Mouse (Mus musculus): ENCODE measurements around the gene Car3. TPM values are rescaled to one million over a fixed set of nuclear protein-coding genes. Genes with fewer than 3 reads are reported as not detected.

The Car3 gene
- polyA plus RNA-seq, 1 experiment = 2.6 TPM

GRCm38 (mm10) chr3:14889716-14890409 lies 26.6 kb downstream of the Car3 start:
- TF ChIP-seq POLR2A (IDR thresholded peaks at IDR 0.05; ENCODE audit: insufficient read depth, low read length) (no peak), EP300 (IDR thresholded peaks at IDR 0.05; ENCODE audit: insufficient read depth, low read depth, low read length) (no peak), CTCF (IDR thresholded peaks at IDR 0.05; ENCODE audit: low read depth, low read length) (no peak)
- no peaks in the 10 kb centered on the region for H3K4me1 ChIP-seq (ENCODE audit: control insufficient read depth, insufficient read depth, low read length)
- no peak overlapping the region for H3K27ac ChIP-seq (ENCODE audit: insufficient read depth, low read length)
- H3K9ac ChIP-seq (ENCODE audit: low read depth, poor library complexity, severe bottlenecking) = no peak overlapping the region
- H3K27me3 ChIP-seq (ENCODE audit: control insufficient read depth, insufficient read depth, low read length, poor library complexity, severe bottlenecking) = no peaks in the 10 kb centered on the region
- H3K9me3 ChIP-seq (replicated peaks; ENCODE audit: control insufficient read depth, insufficient read depth, low read length, poor library complexity, severe bottlenecking) = no peaks in the 10 kb centered on the region
- no peaks in the 10 kb centered on the region for H3K36me3 ChIP-seq (ENCODE audit: control insufficient read depth, insufficient read depth, low read length, poor library complexity, severe bottlenecking)
- no peak overlapping the region for H3K4me3 ChIP-seq (ENCODE audit: low read depth, low read length)

DNA sequence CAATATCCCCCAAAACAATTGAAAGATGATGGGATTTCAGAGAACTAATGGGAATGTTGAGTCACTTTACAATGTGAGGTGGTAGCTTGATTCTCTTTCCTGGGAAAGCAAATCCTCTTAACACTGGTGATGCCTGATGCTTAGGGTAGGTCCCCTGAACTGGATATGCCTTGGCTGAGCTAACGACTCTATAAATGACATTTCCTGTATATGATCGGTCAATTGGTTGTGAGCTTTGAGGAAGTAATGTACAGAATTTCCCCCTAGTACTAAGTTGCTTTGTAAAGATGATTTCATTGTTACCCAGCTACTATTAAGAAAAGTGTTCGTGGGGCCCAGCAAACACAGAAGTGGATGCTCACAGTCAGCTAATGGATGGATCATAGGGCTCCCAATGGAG lies 29.7 kb downstream of the Car3 start:
- Histone ChIP-seq H3K36me3 (ENCODE audit: control insufficient read depth, insufficient read depth, low read length, poor library complexity, severe bottlenecking) (no peaks in the 10 kb centered on the region), H3K27ac (ENCODE audit: insufficient read depth, low read length) (no peak overlapping the region), H3K4me1 (ENCODE audit: control insufficient read depth, insufficient read depth, low read length) (no peaks in the 10 kb centered on the region), H3K4me3 (ENCODE audit: low read depth, low read length) (no peak overlapping the region), H3K9ac (ENCODE audit: low read depth, poor library complexity, severe bottlenecking) (no peak overlapping the region), H3K9me3 (replicated peaks; ENCODE audit: control insufficient read depth, insufficient read depth, low read length, poor library complexity, severe bottlenecking) (no peaks in the 10 kb centered on the region), H3K27me3 (ENCODE audit: control insufficient read depth, insufficient read depth, low read length, poor library complexity, severe bottlenecking) (no peaks in the 10 kb centered on the region)
- no peak for TF ChIP-seq CTCF (IDR thresholded peaks at IDR 0.05; ENCODE audit: low read depth, low read length)
- TF ChIP-seq POLR2A (IDR thresholded peaks at IDR 0.05; ENCODE audit: insufficient read depth, low read length) = no peak
- TF ChIP-seq EP300 (IDR thresholded peaks at IDR 0.05; ENCODE audit: insufficient read depth, low read depth, low read length) = no peak

DNA sequence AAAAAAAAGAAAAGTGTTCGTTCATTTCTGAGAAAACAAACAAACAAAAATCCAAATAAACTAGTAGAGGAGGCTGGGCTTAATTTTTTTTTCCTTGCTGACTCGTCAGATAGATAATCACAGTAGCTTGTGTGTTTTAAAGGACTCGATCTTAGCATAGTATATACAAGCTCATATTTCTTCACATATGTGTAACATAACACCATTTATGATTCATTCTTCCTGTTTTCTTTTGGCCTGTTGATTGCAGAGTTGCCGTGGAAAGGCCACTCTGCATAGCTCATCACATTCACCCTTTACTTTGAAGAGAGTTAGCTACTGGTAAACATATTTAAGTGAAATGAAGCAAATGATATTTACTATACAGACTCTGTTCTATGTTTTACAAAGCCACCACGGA lies 30.4 kb downstream of the Car3 start:
- H3K27ac ChIP-seq (ENCODE audit: insufficient read depth, low read length) = no peak overlapping the region
- H3K27me3 ChIP-seq (ENCODE audit: control insufficient read depth, insufficient read depth, low read length, poor library complexity, severe bottlenecking) = no peaks in the 10 kb centered on the region

GRCm38 (mm10) chr3:14895333-14895732 lies 32.0 kb downstream of the Car3 start:
- Histone ChIP-seq H3K4me1 (ENCODE audit: control insufficient read depth, insufficient read depth, low read length) (no peaks in the 10 kb centered on the region), H3K4me3 (ENCODE audit: low read depth, low read length) (no peak overlapping the region), H3K27ac (ENCODE audit: insufficient read depth, low read length) (no peak overlapping the region), H3K9me3 (replicated peaks; ENCODE audit: control insufficient read depth, insufficient read depth, low read length, poor library complexity, severe bottlenecking) (no peaks in the 10 kb centered on the region), H3K9ac (ENCODE audit: low read depth, poor library complexity, severe bottlenecking) (no peak overlapping the region), H3K36me3 (ENCODE audit: control insufficient read depth, insufficient read depth, low read length, poor library complexity, severe bottlenecking) (no peaks in the 10 kb centered on the region), H3K27me3 (ENCODE audit: control insufficient read depth, insufficient read depth, low read length, poor library complexity, severe bottlenecking) (no peaks in the 10 kb centered on the region)
- TF ChIP-seq POLR2A (IDR thresholded peaks at IDR 0.05; ENCODE audit: insufficient read depth, low read length) = no peak
- TF ChIP-seq CTCF (IDR thresholded peaks at IDR 0.05; ENCODE audit: low read depth, low read length) = no peak
- no peak for TF ChIP-seq EP300 (IDR thresholded peaks at IDR 0.05; ENCODE audit: insufficient read depth, low read depth, low read length)

More for the DNA sequence above, 30.4 kb downstream of the Car3 start:
- Histone ChIP-seq H3K9ac (ENCODE audit: low read depth, poor library complexity, severe bottlenecking) (no peak overlapping the region), H3K9me3 (replicated peaks; ENCODE audit: control insufficient read depth, insufficient read depth, low read length, poor library complexity, severe bottlenecking) (no peaks in the 10 kb centered on the region), H3K4me1 (ENCODE audit: control insufficient read depth, insufficient read depth, low read length) (no peaks in the 10 kb centered on the region), H3K4me3 (ENCODE audit: low read depth, low read length) (no peak overlapping the region), H3K36me3 (ENCODE audit: control insufficient read depth, insufficient read depth, low read length, poor library complexity, severe bottlenecking) (no peaks in the 10 kb centered on the region)
- TF ChIP-seq CTCF (IDR thresholded peaks at IDR 0.05; ENCODE audit: low read depth, low read length) (no peak), POLR2A (IDR thresholded peaks at IDR 0.05; ENCODE audit: insufficient read depth, low read length) (no peak), EP300 (IDR thresholded peaks at IDR 0.05; ENCODE audit: insufficient read depth, low read depth, low read length) (no peak)

GRCm38 (mm10) chr3:14897770-14898169 lies 34.5 kb downstream of the Car3 start:
- no peaks in the 10 kb centered on the region for H3K4me1 ChIP-seq (ENCODE audit: control insufficient read depth, insufficient read depth, low read length)
- no peak overlapping the region for H3K9ac ChIP-seq (ENCODE audit: low read depth, poor library complexity, severe bottlenecking)
- TF ChIP-seq POLR2A (IDR thresholded peaks at IDR 0.05; ENCODE audit: insufficient read depth, low read length) = no peak
- H3K27ac ChIP-seq (ENCODE audit: insufficient read depth, low read length) = no peak overlapping the region
- no peak overlapping the region for H3K4me3 ChIP-seq (ENCODE audit: low read depth, low read length)
- H3K9me3 ChIP-seq (replicated peaks; ENCODE audit: control insufficient read depth, insufficient read depth, low read length, poor library complexity, severe bottlenecking) = no peaks in the 10 kb centered on the region
- no peaks in the 10 kb centered on the region for H3K27me3 ChIP-seq (ENCODE audit: control insufficient read depth, insufficient read depth, low read length, poor library complexity, severe bottlenecking)
- no peaks in the 10 kb centered on the region for H3K36me3 ChIP-seq (ENCODE audit: control insufficient read depth, insufficient read depth, low read length, poor library complexity, severe bottlenecking)

GRCm38 (mm10) chr3:14903380-14903779 lies 40.1 kb downstream of the Car3 start:
- no peaks in the 10 kb centered on the region for H3K4me1 ChIP-seq (ENCODE audit: control insufficient read depth, insufficient read depth, low read length)
- TF ChIP-seq EP300 (IDR thresholded peaks at IDR 0.05; ENCODE audit: insufficient read depth, low read depth, low read length) = no peak
- TF ChIP-seq CTCF (IDR thresholded peaks at IDR 0.05; ENCODE audit: low read depth, low read length) = no peak
- no peak for TF ChIP-seq POLR2A (IDR thresholded peaks at IDR 0.05; ENCODE audit: insufficient read depth, low read length)
- no peak overlapping the region for H3K27ac ChIP-seq (ENCODE audit: insufficient read depth, low read length)
- H3K4me3 ChIP-seq (ENCODE audit: low read depth, low read length) = no peak overlapping the region
- H3K27me3 ChIP-seq (ENCODE audit: control insufficient read depth, insufficient read depth, low read length, poor library complexity, severe bottlenecking) = no peaks in the 10 kb centered on the region
- no peaks in the 10 kb centered on the region for H3K36me3 ChIP-seq (ENCODE audit: control insufficient read depth, insufficient read depth, low read length, poor library complexity, severe bottlenecking)
- H3K9ac ChIP-seq (ENCODE audit: low read depth, poor library complexity, severe bottlenecking) = no peak overlapping the region
- H3K9me3 ChIP-seq (replicated peaks; ENCODE audit: control insufficient read depth, insufficient read depth, low read length, poor library complexity, severe bottlenecking) = no peaks in the 10 kb centered on the region

All from ES-Bruce4 (cell line).